In genomic region chr14:119273088-119273487, GRCm38 (mm10) we compare ENCODE assay signal across 26 mouse cellular contexts.
DNase-seq lines count a peak whose midpoint lies in the region; ATAC-seq and TF ChIP-seq lines count a peak whose summit lies in the region.
"Had no signal": no experiment of that assay in that cellular context is flagged by ENCODE, and none has a peak within 500 bp of the region (broad histone marks: within the 10 kb centered on the region; RNA-seq: fewer than 3 reads in every experiment).

No protein-coding gene starts in this region.

- no peak overlapping the region for H3K27ac ChIP-seq in thymus, adult 2 months (ENCODE audit: control insufficient read depth, insufficient read depth, low read length)
- H3K27ac ChIP-seq: embryonic facial prominence, embryonic 13.5 days; forebrain, embryonic 12.5 days; heart, adult 2 months; heart, embryonic 13.5 days; hindbrain, embryonic 13.5 days; layer of hippocampus, adult 2 months; limb, embryonic 13.5 days; liver, embryonic 12.5 days had no signal

- peak; percentile 90 for ATAC-seq in granulocyte monocyte progenitor cell, adult 5-6 weeks (replicated peaks; ENCODE audit: poor library complexity, severe bottlenecking)
- ATAC-seq: liver, embryonic 12.5 days had no signal

- H3K27me3 ChIP-seq in thymus, adult 2 months (ENCODE audit: control insufficient read depth, insufficient read depth, low read length), result no peaks in the 10 kb centered on the region
- H3K27me3 ChIP-seq: embryonic facial prominence, embryonic 13.5 days; forebrain, embryonic 12.5 days; heart, embryonic 13.5 days; hindbrain, embryonic 13.5 days; limb, embryonic 13.5 days; liver, embryonic 12.5 days had no signal

- no peak overlapping the region for H3K4me3 ChIP-seq in thymus, adult 2 months (ENCODE audit: control insufficient read depth, insufficient read depth, low read length)
- H3K4me3 ChIP-seq: embryonic facial prominence, embryonic 13.5 days; erythroblast, embryonic 14.5 days; forebrain, embryonic 12.5 days; heart, adult 2 months; heart, embryonic 13.5 days; hindbrain, embryonic 13.5 days; layer of hippocampus, adult 2 months; limb, embryonic 13.5 days; liver, embryonic 12.5 days had no signal

- DNase-seq in heart, adult 11 months, result peak; percentile 79
- no peak for DNase-seq in heart, postnatal 36 days
- peak; percentile 4 for DNase-seq in thymus, adult 2 months
- DNase-seq in thymus, postnatal 10 days (ENCODE audit: low spot score in 2 of 2), result no peak
- peak; percentile 10 to 15 for DNase-seq in thymus, postnatal 36 days
- no peak for DNase-seq in gastrocnemius, adult 18-20 months (ENCODE audit: low spot score)
- DNase-seq in gastrocnemius, postnatal 4 days (ENCODE audit: low spot score in 2 of 2), result no peak
- DNase-seq: adrenal gland, adult 8-10 months; cerebellum, adult 11-12 months; cerebellum, postnatal 14 days; embryo, embryonic 11 days; gastrocnemius, postnatal 10 days; heart, adult 2 months; heart, postnatal 14 days; layer of hippocampus, postnatal 36 days; lung, adult 18-20 months; lung, postnatal 36 days had no signal

- intact Hi-C loops in heart, postnatal 36 days (cut with DNase I), result no loop called here

- TF ChIP-seq CTCF in thymus, adult 2 months (IDR thresholded peaks at IDR 0.05; ENCODE audit: borderline replicate concordance, control insufficient read depth, extremely low read depth, insufficient read depth, low read length, poor library complexity), result no peak

- no peaks in the 10 kb centered on the region for H3K36me3 ChIP-seq in thymus, adult 2 months (ENCODE audit: control insufficient read depth, insufficient read depth, low read length)
- H3K36me3 ChIP-seq: embryonic facial prominence, embryonic 13.5 days; forebrain, embryonic 12.5 days; heart, embryonic 13.5 days; hindbrain, embryonic 13.5 days; limb, embryonic 13.5 days; liver, embryonic 12.5 days had no signal

- H3K4me1 ChIP-seq in thymus, adult 2 months (replicated peaks; ENCODE audit: control insufficient read depth, insufficient read depth, low read length), result peaks cover 5% of the 10 kb centered on the region
- H3K4me1 ChIP-seq: embryonic facial prominence, embryonic 13.5 days; forebrain, embryonic 12.5 days; heart, embryonic 13.5 days; hindbrain, embryonic 13.5 days; limb, embryonic 13.5 days; liver, embryonic 12.5 days had no signal

- 6% methylated on average over 7 of the region's 7 CpGs for WGBS in thymus, adult 2 months

- TF ChIP-seq POLR2A in thymus, adult 2 months (IDR thresholded peaks at IDR 0.05; ENCODE audit: control insufficient read depth, extremely low read depth, insufficient read depth, low read length, poor library complexity), result no peak

Comparison
In these comparisons a context has a peak if more than half of its experiments do, and no peak if none do; other contexts are left out.
1. DNase-seq: peak in heart, adult 11 months (single experiment), thymus, adult 2 months (single experiment) and thymus, postnatal 36 days (2 of 2); none in heart, postnatal 36 days (0 of 2), thymus, postnatal 10 days (0 of 2), gastrocnemius, adult 18-20 months (single experiment) and gastrocnemius, postnatal 4 days (0 of 2).